8 mouse cellular contexts compared by ENCODE assay signal in genomic region chrX:136304295-136304694, GRCm38 (mm10). TPM values are rescaled to one million over a fixed set of nuclear protein-coding genes. Genes with fewer than 3 reads are reported as not detected.
DNase-seq lines count a peak whose midpoint lies in the region; ATAC-seq lines count a peak whose summit lies in the region.

No protein-coding gene starts in this region.

- intact Hi-C loops in heart, postnatal 10 days (cut with DNase I): loop anchor here (1.0 kb wide), 2 partner anchors 65 to 107 kb away; no protein-coding TSS in a partner anchor

- peak; percentile 26 to 40 for DNase-seq in heart, postnatal 10 days
- no peak for DNase-seq in heart, adult 11 months
- DNase-seq in urinary bladder, postnatal 25 days (ENCODE audit: low spot score): peak; percentile 26
- no peak for DNase-seq in urinary bladder, postnatal 10 days (ENCODE audit: low spot score)
- DNase-seq in cerebellum, postnatal 10 days: peak; percentile 72 to 79
- peak; percentile 66 for DNase-seq in kidney, postnatal 10 days
- peak; percentile 54 for DNase-seq in naive thymus-derived CD4-positive, alpha-beta T cell, adult 2 months (ENCODE audit: low read depth)

- no peak for ATAC-seq in inflammation-experienced regulatory T-cells, adult 6 months

RNA-seq across cellular contexts. Expression of gene Bex3, which starts 34.2 kb away (rescaled TPM):
- 10 to 100 TPM; 84.6 to 84.9 TPM for total RNA-seq in heart, postnatal 10 days (2021)
- 100 to 1,000 TPM in 1 of 3 experiments, 10 to 100 TPM in 2; 63.7 to 102 (median 77.7) TPM for polyA plus RNA-seq in inflammation-experienced regulatory T-cells, adult 6 months (2017; shearing (Covaris generic))

RNA-seq across cellular contexts. Expression of gene Tceal9, which starts 59.4 kb away (rescaled TPM):
- 100 to 1,000 TPM in 1 of 2 experiments, 10 to 100 TPM in 1; 99.6 to 103 TPM for total RNA-seq in heart, postnatal 10 days (2021)
- polyA plus RNA-seq in inflammation-experienced regulatory T-cells, adult 6 months (2017; shearing (Covaris generic)): 10 to 100 TPM; 59.1 to 92.8 (median 64.8) TPM

Comparison
In these comparisons a context has a peak if more than half of its experiments do, and no peak if none do; other contexts are left out.
1. DNase-seq: peak in heart, postnatal 10 days (2 of 2), urinary bladder, postnatal 25 days (single experiment), cerebellum, postnatal 10 days (2 of 2), kidney, postnatal 10 days (single experiment) and naive thymus-derived CD4-positive, alpha-beta T cell, adult 2 months (single experiment); none in heart, adult 11 months (single experiment) and urinary bladder, postnatal 10 days (single experiment).